Mouse (Mus musculus): ENCODE measurements around the gene Lrfn3. TPM values are rescaled to one million over a fixed set of nuclear protein-coding genes. Genes with fewer than 3 reads are reported as not detected.

Gene Lrfn3
- polyA plus RNA-seq, 1 experiment from 2014 or later, result 1.5 TPM

GRCm38 (mm10) chr7:30358378-30359186, 4.0 kb downstream of the Lrfn3 start:
- whole genome bisulfite sequencing (ENCODE audit: insufficient replicate concordance), result 71% methylated on average over 7 of the region's 7 CpGs
- no peaks in the 10 kb centered on the region; the same call in 1 of the 2 replicates for H3K36me3 ChIP-seq (ENCODE audit: control insufficient read depth, insufficient read depth, low read length)
- no peaks in the 10 kb centered on the region for H3K9me3 ChIP-seq (replicated peaks; ENCODE audit: control insufficient read depth, low read length)
- no peak for ATAC-seq (replicated peaks; ENCODE audit: insufficient number of reproducible peaks, low FRiP score, low TSS enrichment)
- H3K4me2 ChIP-seq, result no peak overlapping the region
- H3K27me3 ChIP-seq (ENCODE audit: control insufficient read depth, insufficient read depth, low read length), result peaks cover 21% of the 10 kb centered on the region
- H3K9ac ChIP-seq (ENCODE audit: low read depth, low read length), result no peak overlapping the region
- no peak overlapping the region for H3K27ac ChIP-seq (ENCODE audit: low read depth, low read length)
- H3K4me3 ChIP-seq (ENCODE audit: low read depth, low read length), result no peak overlapping the region
- no peaks in the 10 kb centered on the region; the same call in 1 of the 2 replicates for H3K4me1 ChIP-seq (ENCODE audit: control insufficient read depth, insufficient read depth, low read length)

- no peak overlapping the region for H3K9ac ChIP-seq (ENCODE audit: low read depth, low read length)
- no peak overlapping the region for H3K4me3 ChIP-seq (ENCODE audit: low read depth, low read length)
- H3K36me3 ChIP-seq (ENCODE audit: control insufficient read depth, insufficient read depth, low read length), result no peaks in the 10 kb centered on the region; the same call in 1 of the 2 replicates
- 59% methylated on average over 4 of the region's 4 CpGs for WGBS (ENCODE audit: insufficient replicate concordance)
- H3K4me1 ChIP-seq (ENCODE audit: control insufficient read depth, insufficient read depth, low read length), result no peaks in the 10 kb centered on the region
- no peak for ATAC-seq (replicated peaks; ENCODE audit: insufficient number of reproducible peaks, low FRiP score, low TSS enrichment)
- H3K4me2 ChIP-seq, result no peak overlapping the region
- H3K27ac ChIP-seq (ENCODE audit: low read depth, low read length), result no peak overlapping the region
- H3K27me3 ChIP-seq (ENCODE audit: control insufficient read depth, insufficient read depth, low read length), result peaks cover 31% of the 10 kb centered on the region
- H3K9me3 ChIP-seq (replicated peaks; ENCODE audit: control insufficient read depth, low read length), result no peaks in the 10 kb centered on the region
Measured at GRCm38 (mm10) chr7:30354059-30354458, 8.5 kb downstream of the Lrfn3 start.

- Histone ChIP-seq H3K27ac (ENCODE audit: low read depth, low read length) (no peak overlapping the region), H3K9me3 (replicated peaks; ENCODE audit: control insufficient read depth, low read length) (no peaks in the 10 kb centered on the region), H3K4me3 (ENCODE audit: low read depth, low read length) (no peak overlapping the region), H3K9ac (ENCODE audit: low read depth, low read length) (no peak overlapping the region), H3K4me1 (ENCODE audit: control insufficient read depth, insufficient read depth, low read length) (no peaks in the 10 kb centered on the region), H3K36me3 (ENCODE audit: control insufficient read depth, insufficient read depth, low read length) (no peaks in the 10 kb centered on the region), H3K4me2 (no peak overlapping the region), H3K27me3 (ENCODE audit: control insufficient read depth, insufficient read depth, low read length) (peaks cover 38% of the 10 kb centered on the region)
- ATAC-seq (replicated peaks; ENCODE audit: insufficient number of reproducible peaks, low FRiP score, low TSS enrichment), result no peak
- 18% methylated on average over 6 of the region's 6 CpGs for WGBS (ENCODE audit: insufficient replicate concordance)
Measured at GRCm38 (mm10) chr7:30353279-30353822, 9.2 kb downstream of the Lrfn3 start.

- WGBS (ENCODE audit: insufficient replicate concordance), result 2% methylated on average over 30 of the region's 30 CpGs
- no peaks in the 10 kb centered on the region for H3K36me3 ChIP-seq (ENCODE audit: control insufficient read depth, insufficient read depth, low read length)
- no peak overlapping the region for H3K9ac ChIP-seq (ENCODE audit: low read depth, low read length)
- H3K27ac ChIP-seq (ENCODE audit: low read depth, low read length), result no peak overlapping the region
- H3K4me2 ChIP-seq, result no peak overlapping the region
- no peak for ATAC-seq (replicated peaks; ENCODE audit: insufficient number of reproducible peaks, low FRiP score, low TSS enrichment)
- H3K4me3 ChIP-seq (ENCODE audit: low read depth, low read length), result no peak overlapping the region
- H3K9me3 ChIP-seq (replicated peaks; ENCODE audit: control insufficient read depth, low read length), result no peaks in the 10 kb centered on the region
- H3K27me3 ChIP-seq (ENCODE audit: control insufficient read depth, insufficient read depth, low read length), result peaks cover 48% of the 10 kb centered on the region
- 0 out of 2 replicates have a peak, but pooled peaks cover 3% of the 10 kb centered on the region for H3K4me1 ChIP-seq (ENCODE audit: control insufficient read depth, insufficient read depth, low read length)
Measured at GRCm38 (mm10) chr7:30347828-30348227, 14.7 kb downstream of the Lrfn3 start.

GRCm38 (mm10) chr7:30346635-30347379, 15.8 kb downstream of the Lrfn3 start:
- Histone ChIP-seq H3K27me3 (ENCODE audit: control insufficient read depth, insufficient read depth, low read length) (peaks cover 45% of the 10 kb centered on the region), H3K4me3 (ENCODE audit: low read depth, low read length) (no peak overlapping the region), H3K4me2 (no peak overlapping the region), H3K4me1 (ENCODE audit: control insufficient read depth, insufficient read depth, low read length) (0 out of 2 replicates have a peak, but pooled peaks cover 3% of the 10 kb centered on the region), H3K27ac (ENCODE audit: low read depth, low read length) (no peak overlapping the region), H3K9ac (ENCODE audit: low read depth, low read length) (no peak overlapping the region), H3K9me3 (replicated peaks; ENCODE audit: control insufficient read depth, low read length) (no peaks in the 10 kb centered on the region), H3K36me3 (ENCODE audit: control insufficient read depth, insufficient read depth, low read length) (no peaks in the 10 kb centered on the region)
- WGBS (ENCODE audit: insufficient replicate concordance), result 24% methylated on average over 21 of the region's 21 CpGs
- ATAC-seq (replicated peaks; ENCODE audit: insufficient number of reproducible peaks, low FRiP score, low TSS enrichment), result no peak

GRCm38 (mm10) chr7:30339432-30340109, 23.0 kb downstream of the Lrfn3 start:
- peaks cover 15% of the 10 kb centered on the region for H3K27me3 ChIP-seq (ENCODE audit: control insufficient read depth, insufficient read depth, low read length)
- no peak overlapping the region for H3K27ac ChIP-seq (ENCODE audit: low read depth, low read length)
- no peaks in the 10 kb centered on the region for H3K36me3 ChIP-seq (ENCODE audit: control insufficient read depth, insufficient read depth, low read length)
- no peak for ATAC-seq (replicated peaks; ENCODE audit: insufficient number of reproducible peaks, low FRiP score, low TSS enrichment)
- no peaks in the 10 kb centered on the region for H3K4me1 ChIP-seq (ENCODE audit: control insufficient read depth, insufficient read depth, low read length)
- WGBS (ENCODE audit: insufficient replicate concordance), result 63% methylated on average over 5 of the region's 5 CpGs
- H3K9me3 ChIP-seq (replicated peaks; ENCODE audit: control insufficient read depth, low read length), result no peaks in the 10 kb centered on the region
- H3K4me2 ChIP-seq, result no peak overlapping the region
- H3K9ac ChIP-seq (ENCODE audit: low read depth, low read length), result no peak overlapping the region
- H3K4me3 ChIP-seq (ENCODE audit: low read depth, low read length), result no peak overlapping the region

- Histone ChIP-seq H3K27me3 (ENCODE audit: control insufficient read depth, insufficient read depth, low read length) (peaks cover 17% of the 10 kb centered on the region), H3K4me3 (ENCODE audit: low read depth, low read length) (no peak overlapping the region), H3K4me2 (no peak overlapping the region), H3K36me3 (ENCODE audit: control insufficient read depth, insufficient read depth, low read length) (no peaks in the 10 kb centered on the region), H3K27ac (ENCODE audit: low read depth, low read length) (no peak overlapping the region), H3K4me1 (ENCODE audit: control insufficient read depth, insufficient read depth, low read length) (peaks cover 19% of the 10 kb centered on the region; the same call in 1 of the 2 replicates), H3K9ac (ENCODE audit: low read depth, low read length) (no peak overlapping the region), H3K9me3 (replicated peaks; ENCODE audit: control insufficient read depth, low read length) (no peaks in the 10 kb centered on the region)
- 2% methylated on average over 9 of the region's 9 CpGs for WGBS (ENCODE audit: insufficient replicate concordance)
- no peak for ATAC-seq (replicated peaks; ENCODE audit: insufficient number of reproducible peaks, low FRiP score, low TSS enrichment)
Measured at GRCm38 (mm10) chr7:30336384-30336783, 26.2 kb downstream of the Lrfn3 start.

GRCm38 (mm10) chr7:30335688-30336087, 26.9 kb downstream of the Lrfn3 start:
- ATAC-seq (replicated peaks; ENCODE audit: insufficient number of reproducible peaks, low FRiP score, low TSS enrichment), result no peak
- peaks cover 17% of the 10 kb centered on the region for H3K27me3 ChIP-seq (ENCODE audit: control insufficient read depth, insufficient read depth, low read length)
- WGBS (ENCODE audit: insufficient replicate concordance), result 80% methylated on average over 6 of the region's 6 CpGs

More at GRCm38 (mm10) chr7:30335688-30336087, 26.9 kb downstream of the Lrfn3 start:
- Histone ChIP-seq H3K27ac (ENCODE audit: low read depth, low read length) (no peak overlapping the region), H3K4me1 (ENCODE audit: control insufficient read depth, insufficient read depth, low read length) (peaks cover 19% of the 10 kb centered on the region; the same call in 1 of the 2 replicates), H3K9me3 (replicated peaks; ENCODE audit: control insufficient read depth, low read length) (no peaks in the 10 kb centered on the region), H3K9ac (ENCODE audit: low read depth, low read length) (no peak overlapping the region), H3K36me3 (ENCODE audit: control insufficient read depth, insufficient read depth, low read length) (no peaks in the 10 kb centered on the region), H3K4me2 (no peak overlapping the region), H3K4me3 (ENCODE audit: low read depth, low read length) (no peak overlapping the region)
